Mouse (Mus musculus) spleen, postnatal 36 days (tissue): Measurements from ENCODE around the gene Doxl2.

Source experiments
- DNase-seq, 2 experiments: peaks; one replicate each; pipeline ENCODE4 v3.0.0; 2022; ENCODE audit warnings: low spot score in 2 of 2, mixed read lengths in 1 of 2

Gene Doxl2

GRCm38 (mm10) chr6:49009665-49010064 is 34.9 kb downstream of the Doxl2 start:
- no peak for DNase-seq

- no peak for DNase-seq
Observed at GRCm38 (mm10) chr6:49011191-49011590, 36.4 kb downstream of the Doxl2 start.

GRCm38 (mm10) chr6:49013023-49013422 is 38.3 kb downstream of the Doxl2 start:
- DNase-seq = no peak

GRCm38 (mm10) chr6:49013458-49013857 is 38.7 kb downstream of the Doxl2 start:
- no peak for DNase-seq

GRCm38 (mm10) chr6:49017150-49017549 is 42.4 kb downstream of the Doxl2 start:
- DNase-seq = no peak

GRCm38 (mm10) chr6:49019341-49019740 is 44.6 kb downstream of the Doxl2 start:
- DNase-seq = no peak

GRCm38 (mm10) chr6:49021141-49022012 is 46.6 kb downstream of the Doxl2 start:
- no peak for DNase-seq

- DNase-seq = no peak
Observed at GRCm38 (mm10) chr6:49022384-49022783, 47.6 kb downstream of the Doxl2 start.

- DNase-seq = no peak
Observed at GRCm38 (mm10) chr6:49023315-49023714, 48.6 kb downstream of the Doxl2 start.

- no peak for DNase-seq
Observed at GRCm38 (mm10) chr6:49025290-49025689, 50.5 kb downstream of the Doxl2 start.

- no peak for DNase-seq
Observed at GRCm38 (mm10) chr6:49026496-49026895, 51.7 kb downstream of the Doxl2 start.

- no peak for DNase-seq
Observed at GRCm38 (mm10) chr6:49028019-49028418, 53.3 kb downstream of the Doxl2 start.
